Mouse (Mus musculus): Measurements from ENCODE around the gene Wnk4.

Gene Wnk4

DNA sequence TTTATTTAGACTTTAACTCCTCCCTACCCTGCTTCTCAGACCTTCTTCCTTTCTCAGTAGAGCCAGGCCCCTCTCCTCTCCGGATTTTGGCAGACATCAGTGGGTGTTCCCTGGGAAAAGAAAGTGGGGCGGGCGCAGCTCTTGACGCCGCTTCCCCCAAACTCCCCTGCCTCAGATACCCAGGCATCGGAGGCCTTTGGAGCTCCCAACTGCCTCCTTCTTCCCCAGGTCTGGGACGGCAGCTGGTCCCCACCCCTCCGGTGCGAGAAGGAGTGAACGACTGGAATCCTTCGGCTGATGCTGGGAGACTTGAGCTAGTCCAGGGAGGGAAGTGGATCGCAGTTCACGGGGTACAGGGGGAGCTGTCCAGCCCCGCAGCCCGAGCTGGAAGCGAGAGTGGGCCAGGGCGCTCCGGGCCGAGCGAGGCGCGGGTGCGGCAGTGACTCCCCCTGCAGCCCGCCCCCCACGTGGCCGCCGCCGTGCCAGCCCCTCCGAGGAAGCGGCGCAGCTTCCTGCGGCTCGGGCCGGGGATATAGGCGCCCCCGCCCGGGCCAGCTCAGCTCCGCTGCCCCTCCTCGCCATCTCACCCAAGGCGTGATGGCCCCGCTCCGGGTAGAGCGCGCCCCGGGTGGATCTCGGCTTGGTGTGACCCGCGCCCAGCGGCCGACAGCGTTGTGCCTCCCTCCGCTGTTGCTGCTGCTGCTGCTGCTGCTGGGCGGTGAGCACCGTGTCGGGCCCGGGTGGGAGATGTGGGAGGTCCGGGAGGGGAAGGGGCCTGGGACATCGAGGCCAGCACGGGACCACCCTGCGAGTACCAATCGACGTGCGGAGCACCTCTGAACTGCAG, 14.3 kb upstream of the Wnk4 start, which contains the start of gene Ramp2:
Gene Ramp2 (plus strand): TSS at position 174 of the 847 bp plus-strand sequence.
- DNase-seq: peak; percentile 69

DNA sequence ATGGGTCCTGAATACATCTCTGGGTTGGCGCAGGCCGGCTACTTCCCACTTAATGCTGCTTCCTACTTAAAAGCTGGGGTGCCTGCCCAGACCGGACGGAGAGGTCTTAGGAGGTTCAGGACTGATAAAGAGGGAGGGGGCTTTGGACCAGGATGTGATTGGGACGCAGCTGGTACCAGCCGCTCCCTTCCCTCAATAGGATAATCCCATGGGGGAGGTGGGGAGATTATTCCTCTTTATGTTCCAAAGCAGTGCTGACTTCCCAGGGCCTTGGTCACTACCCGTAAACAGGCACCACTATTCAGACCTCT, 13.7 kb upstream of the Wnk4 start:
- no peak for DNase-seq

DNA sequence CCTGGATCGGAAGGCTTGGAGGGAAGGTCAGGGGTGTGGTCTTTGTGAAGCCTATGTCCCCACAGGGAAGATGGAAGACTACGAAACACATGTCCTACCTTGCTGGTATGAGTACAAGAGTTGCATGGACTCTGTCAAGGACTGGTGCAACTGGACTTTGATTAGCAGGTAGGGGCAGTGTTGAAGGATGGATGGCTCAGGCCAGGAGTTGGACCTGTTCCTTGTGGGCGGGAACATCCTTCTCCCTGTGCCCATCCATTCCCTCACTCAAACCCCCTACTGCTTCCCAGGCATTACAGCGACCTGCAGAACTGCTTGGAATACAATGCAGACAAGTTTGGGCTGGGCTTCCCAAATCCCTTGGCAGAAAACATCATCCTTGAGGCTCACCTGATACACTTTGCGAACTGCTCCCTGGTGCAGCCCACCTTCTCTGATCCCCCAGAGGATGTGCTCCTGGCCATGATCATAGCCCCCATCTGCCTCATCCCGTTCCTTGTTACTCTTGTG, 12.8 kb upstream of the Wnk4 start:
- no peak for DNase-seq

DNA sequence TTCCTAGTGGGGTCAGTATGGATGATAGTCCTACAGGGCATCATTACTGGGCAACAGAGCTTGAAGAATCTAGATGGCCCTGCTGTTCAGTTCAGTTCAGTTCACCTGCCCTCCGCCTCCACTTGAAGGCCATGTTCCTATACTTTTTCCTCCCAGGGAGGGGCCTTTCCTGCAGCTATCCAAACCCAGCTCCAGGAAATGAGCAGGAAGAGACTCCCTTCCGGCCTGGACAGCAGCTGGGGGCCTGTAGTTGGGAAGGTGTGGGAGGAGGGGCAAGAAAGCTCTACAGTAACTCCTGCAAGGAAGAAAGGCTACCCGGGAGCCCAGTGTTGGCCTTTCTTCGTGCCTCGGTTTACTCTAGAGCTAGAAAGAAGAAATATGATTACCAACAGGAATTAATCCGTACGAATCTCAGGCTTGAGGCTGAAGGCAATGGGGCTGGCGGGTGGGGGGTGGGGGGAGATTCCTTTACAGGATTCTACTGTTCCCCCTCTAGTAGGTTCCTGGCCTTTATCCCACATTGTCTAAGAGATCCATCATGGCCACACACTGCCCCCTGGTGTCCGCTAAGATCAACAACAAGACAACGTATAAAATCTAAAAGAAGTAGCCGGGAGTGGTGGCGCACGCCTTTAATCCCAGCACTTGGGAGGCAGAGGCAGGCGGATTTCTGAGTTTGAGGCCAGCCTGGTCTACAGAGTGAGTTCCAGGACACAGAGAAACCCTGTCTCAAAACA, 11.9 kb upstream of the Wnk4 start:
- peak; percentile 77 for DNase-seq

DNA sequence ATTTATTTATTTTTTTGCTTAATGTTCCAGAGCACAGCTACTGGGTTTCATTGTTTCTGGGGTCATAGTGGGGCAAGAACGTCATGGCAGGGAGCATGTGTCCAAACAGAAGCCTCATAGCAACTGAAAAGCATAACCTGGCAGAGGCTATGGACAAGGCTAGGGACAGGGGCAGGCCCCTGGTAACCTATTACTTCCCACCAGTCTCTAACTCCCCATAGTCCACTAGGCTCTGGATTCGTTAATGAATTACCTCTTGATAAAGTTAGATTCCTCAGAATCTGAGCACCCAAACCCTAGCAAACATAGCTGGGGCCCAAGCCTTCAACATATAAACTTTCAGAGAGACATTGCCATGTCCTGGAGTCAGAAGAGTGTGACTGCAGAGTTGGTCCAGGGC, 9.3 kb upstream of the Wnk4 start:
- no peak for DNase-seq

DNA sequence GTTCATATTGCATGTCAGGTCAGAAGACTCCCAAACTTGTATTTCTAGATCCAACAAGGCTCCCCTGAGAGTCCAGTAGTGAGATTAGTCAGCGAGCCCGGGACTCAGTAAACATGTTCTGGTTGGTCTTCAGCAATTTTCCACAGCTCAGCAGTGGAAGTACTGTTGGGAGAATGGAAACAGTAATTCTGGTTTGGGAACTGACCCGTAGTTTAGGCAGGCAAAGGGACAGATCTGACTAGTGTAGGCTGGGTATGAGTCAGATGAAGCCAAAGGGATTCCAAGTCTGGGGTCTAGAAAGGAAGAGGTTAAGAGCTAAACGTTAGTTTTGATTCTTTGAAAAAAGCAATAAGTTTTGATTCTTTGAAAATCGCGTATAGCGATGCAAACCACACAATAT, 7.4 kb upstream of the Wnk4 start:
- DNase-seq: no peak

DNA sequence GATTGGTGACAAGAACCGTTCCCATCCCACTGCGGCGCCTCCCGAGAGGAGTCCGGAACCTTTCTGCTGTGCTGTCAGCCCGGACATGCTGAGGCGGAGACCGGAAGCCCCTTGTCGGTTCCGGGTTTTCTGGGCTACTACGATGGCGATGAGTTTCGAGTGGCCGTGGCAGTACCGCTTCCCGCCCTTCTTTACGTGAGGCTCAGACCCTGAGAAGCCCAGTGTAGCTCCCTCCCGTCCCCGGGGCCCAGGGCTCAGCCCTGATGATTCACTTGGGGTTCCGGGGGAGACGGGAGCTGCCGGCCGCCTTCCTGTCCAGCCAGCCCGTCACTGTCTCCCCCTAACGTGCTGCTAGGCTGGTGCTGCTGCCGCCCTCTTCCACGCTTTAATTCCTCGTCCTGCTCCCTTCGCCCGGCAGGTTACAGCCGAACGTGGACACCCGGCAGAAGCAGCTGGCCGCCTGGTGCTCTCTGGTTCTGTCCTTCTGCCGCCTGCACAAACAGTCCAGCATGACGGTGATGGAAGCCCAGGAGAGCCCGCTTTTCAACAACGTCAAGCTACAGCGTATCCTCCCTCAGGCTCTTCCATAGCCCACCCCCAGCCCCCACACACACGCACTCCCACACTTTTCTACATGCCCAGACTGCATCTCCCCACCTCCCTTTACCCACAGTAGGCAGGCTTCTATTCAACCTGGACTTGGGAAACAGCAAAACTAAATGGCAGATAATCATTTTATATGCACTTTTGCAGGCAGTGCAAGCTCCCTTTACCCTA, 6.6 kb upstream of the Wnk4 start, which contains the start of gene Vps25:
Gene Vps25 (plus strand): TSS at position 95 of the 777 bp plus-strand sequence.
- peak; percentile 87 for DNase-seq

DNA sequence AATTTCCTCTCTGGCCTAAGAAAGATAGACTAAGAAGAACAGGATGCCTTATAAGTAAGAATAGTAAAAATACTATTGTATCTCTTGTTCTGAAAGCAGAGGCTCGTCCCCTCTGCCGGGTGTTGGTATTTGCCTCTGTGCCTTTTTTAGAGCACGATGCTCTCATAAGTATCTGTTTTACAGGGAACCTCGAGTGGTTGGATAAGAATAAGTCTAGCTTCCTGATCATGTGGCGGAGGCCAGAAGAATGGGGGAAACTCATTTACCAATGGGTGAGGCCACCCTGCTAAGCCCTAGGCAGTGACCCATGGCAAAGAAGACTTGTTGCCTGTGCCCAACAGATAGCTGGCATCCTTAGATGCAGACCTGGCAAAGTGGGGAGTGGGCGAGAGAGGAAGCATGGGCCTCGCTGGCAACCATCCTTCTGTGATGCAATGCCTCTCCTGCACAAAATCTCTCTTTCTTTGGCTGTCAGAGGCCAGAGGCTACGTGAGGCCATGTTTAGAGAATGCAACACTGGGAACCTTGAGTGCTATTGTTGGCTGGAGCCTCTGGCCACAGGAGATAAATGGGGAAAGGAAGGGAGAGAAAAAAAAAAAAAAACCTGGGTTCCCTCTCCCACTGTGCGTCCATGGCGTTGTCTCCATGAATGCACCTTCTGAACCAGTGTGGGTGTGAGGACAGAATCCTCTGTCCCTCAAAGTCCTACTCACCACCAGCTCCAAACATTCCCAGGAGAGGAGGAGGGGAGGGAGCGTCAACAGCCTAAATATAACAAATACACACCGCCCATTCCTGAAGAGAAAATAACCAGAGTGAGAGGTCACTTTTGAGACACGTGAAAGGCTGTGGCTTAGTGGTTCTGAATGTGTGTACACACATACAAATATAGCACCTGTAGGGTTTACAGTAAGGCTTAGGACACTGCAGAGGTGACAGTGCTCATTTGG, 4.3 kb upstream of the Wnk4 start:
- DNase-seq: no peak

DNA sequence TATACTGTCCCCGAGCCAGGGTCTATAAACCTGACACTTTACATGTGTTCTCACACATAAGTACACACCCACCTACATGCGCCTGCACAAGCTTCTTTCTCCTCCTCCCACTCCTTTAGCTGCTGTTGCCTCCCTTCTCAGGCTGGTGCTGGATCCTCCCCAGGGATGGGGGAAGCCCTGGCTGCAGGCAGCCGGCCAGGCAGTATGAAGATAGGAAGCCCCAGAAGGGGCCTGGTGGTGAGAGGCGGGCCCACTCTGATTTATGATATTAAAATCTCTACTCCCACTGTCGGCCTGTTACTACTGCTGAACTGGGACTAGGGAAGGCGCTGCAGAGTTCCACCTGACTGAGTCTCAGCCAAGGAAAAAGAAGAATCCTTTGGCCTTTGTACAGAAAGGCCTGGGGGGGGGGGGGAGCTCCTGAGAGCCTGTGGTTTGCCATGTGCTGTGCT, 1.1 kb upstream of the Wnk4 start:
- DNase-seq: no peak

DNA sequence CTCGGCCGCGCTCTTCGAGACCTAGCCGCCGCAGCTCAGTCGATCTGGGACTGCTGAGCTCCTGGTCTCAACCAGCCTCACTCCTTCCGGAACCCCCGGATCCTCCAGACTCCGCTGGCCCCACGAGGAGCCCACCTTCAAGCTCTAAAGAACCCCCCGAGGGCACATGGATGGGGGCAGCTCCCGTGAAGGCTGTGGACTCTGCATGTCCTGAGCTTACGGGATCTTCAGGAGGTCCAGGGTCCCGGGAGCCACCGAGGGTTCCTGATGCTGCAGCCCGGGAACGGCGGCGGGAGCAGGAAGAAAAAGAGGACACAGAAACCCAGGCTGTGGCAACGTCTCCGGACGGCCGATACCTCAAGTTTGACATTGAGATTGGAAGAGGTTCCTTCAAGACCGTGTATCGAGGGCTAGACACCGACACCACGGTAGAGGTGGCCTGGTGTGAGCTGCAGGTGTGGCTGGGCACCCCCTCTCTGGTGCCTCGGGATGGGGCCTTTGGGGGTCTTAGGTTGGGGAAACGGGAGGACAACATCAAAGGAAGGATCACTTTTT, 536 bp downstream of the Wnk4 start:
- DNase-seq: no peak

DNA sequence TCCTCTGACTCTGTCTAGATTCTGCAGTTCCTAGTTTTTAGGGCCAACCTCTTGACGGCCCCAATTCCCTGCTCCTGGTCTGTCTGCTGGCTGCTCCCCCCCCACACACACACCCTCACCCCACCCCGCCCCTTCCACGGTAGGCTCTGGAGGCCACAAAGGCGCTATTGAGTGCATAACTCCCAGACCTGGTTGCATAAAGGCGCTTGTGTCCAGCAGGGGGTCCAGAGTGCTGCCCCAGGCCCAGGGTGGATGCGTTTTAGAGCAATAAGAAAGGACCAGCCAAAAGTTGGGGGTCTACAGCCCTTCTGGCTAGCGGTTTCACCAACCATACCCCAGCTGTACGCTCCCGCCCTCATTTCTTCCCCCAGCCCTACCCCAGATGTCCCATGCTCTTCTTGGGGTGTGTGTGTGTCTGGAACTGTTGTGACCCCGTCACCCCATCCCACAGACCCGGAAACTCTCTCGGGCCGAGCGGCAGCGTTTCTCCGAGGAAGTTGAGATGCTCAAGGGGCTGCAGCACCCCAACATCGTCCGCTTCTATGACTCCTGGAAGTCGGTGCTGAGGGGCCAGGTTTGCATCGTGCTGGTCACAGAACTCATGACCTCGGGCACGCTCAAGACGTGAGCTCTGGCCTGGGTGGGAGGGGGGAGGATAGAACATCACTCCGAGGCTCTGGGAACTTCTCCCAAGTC, 2.1 kb downstream of the Wnk4 start:
- DNase-seq: no peak

DNA sequence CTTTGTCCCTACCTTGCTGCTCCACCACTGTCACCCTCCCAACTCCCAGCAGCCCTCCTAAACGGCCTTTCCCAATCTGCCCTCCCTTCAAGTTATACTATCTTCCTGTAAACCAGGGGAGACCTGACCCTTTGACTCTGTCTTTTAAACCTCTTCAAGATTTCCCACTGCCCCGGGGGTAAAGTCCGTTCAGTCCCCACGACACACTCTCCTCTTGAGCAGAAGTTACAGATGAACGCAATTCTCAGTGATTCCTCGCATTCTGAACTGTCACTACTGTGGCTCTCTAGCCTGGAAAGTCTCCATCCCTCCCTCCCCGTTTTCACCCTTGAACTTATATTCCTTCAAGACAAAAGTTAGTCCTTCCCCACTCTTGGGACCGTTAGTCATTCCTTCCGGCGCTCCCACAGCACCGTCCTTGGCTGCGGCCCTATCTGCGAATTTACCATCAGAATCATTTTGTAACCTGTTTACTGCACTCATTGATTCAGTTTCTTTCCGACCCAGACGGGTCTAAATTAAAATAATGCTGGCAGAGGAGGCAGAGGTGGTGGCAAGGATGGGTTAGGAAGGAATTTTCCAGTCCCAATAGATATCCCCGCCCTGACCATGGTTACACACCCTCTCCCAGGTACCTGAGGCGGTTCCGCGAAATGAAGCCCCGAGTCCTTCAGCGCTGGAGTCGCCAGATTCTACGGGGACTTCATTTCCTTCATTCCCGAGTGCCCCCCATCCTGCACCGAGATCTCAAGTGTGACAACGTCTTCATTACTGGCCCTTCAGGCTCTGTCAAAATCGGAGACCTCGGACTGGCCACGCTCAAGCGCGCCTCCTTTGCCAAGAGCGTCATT, 3.0 kb downstream of the Wnk4 start:
- DNase-seq: no peak

DNA sequence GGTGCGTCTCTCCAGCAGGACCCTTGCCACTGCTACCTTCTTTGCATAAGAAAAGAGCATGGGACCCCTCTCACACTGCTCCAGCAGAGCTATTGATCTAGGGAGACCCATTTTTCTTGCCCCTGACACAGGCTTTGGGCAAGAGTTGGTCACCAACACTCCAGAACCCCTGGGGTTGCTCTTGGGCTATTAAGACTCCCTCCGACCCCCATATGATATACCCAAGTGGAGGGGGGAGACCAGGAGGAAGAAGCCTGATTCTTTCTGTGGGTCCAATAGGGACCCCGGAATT, 3.6 kb downstream of the Wnk4 start:
- no peak for DNase-seq

DNA sequence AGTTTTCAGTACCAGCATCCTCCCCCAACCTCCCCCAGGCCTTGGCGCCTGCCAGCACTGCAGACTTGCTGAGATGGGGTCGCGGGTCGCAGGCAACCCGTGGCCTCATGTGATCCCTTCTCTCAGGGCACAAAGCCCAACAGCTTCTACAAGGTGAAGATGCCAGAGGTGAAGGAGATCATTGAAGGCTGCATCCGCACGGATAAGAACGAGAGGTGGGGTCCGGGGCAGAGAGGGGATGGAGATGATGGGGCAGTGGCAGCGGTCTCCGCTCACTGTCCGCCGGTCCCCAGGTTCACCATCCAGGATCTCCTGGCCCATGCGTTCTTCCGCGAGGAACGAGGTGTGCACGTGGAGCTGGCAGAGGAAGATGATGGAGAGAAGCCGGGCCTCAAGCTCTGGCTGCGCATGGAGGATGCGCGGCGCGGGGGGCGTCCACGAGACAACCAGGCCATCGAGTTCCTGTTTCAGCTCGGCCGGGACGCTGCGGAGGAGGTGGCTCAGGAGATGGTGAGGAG, 4.6 kb downstream of the Wnk4 start:
- DNase-seq: no peak

DNA sequence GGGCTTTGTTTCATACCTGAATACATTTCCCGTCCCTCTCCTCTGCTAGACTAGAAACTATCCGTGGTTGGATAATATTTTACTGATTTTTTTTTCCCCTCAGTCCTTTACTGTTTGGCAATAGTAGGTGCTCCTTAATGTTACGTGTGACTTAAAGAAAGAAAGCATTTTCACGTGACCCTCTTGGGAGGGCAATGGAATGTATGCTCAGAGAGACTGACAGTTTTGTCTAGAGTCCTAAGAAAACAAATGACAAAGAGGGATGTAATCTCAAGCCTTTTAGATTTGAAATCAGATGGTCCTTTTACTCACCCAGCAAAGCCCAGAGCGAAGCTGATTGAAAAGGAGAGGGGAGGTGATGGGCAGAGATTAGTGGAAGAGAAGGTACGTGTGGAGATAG, 5.5 kb downstream of the Wnk4 start:
- DNase-seq: no peak

DNA sequence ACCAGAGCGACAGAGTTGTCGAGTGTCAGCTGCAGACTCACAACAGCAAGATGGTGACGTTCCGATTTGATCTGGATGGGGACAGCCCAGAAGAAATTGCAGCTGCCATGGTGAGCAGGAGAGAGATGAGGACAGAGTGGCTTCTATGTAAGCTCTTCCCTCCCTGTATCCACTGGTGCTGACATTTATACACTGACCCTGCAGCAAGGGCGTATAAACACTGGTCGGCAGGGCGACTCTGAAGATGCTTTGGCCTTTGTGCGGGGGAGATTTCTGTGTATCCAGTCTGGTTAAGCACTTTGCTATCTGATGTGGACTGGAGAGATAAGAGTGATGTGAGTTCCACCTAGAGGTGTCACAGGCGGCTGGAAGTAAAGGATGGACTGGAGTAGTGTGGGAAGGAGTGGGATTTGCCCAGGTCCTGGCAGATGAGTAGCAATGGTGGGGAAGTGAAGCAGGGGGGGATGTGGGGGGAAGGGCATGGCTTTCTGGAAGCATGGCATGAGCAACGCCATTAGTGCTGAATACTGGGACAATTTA, 9.3 kb downstream of the Wnk4 start:
- DNase-seq: no peak

DNA sequence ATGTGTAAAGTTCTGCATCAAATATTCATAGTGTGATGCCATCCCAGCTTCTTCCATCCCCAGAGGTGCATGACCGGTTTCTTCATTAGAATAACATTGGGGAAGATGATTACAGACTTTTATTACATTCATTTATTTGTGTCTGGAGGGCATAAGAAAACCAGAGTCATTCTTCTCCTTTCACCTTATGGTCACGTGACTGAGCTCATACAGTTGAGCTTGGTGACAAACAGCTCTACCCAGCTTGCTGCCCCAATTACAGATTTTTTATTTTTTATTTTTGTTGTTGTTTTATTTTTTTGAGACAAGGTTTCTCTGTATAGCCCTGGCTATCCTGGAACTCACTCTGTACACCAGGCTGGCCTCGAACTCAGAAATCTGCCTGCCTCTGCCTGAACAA, 12.1 kb downstream of the Wnk4 start:
- no peak for DNase-seq

DNA sequence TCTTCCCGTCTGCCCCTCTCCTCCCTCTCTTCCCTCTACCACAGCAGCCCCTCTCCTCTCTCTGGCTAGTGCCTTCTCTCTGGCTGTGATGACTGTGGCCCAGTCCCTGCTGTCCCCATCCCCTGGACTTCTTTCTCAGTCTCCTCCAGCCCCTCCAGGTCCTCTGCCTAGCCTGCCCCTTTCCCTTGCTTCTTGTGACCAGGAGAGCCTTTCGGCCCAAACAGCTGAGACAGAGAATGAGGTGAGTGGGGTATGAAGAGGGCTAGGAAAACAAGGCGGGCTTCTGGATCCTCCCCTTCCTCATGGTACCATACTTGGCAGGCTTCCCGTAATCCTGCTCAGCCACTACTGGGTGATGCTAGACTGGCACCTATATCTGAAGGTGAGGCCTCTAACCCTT, 14.9 kb downstream of the Wnk4 start:
- no peak for DNase-seq

DNA sequence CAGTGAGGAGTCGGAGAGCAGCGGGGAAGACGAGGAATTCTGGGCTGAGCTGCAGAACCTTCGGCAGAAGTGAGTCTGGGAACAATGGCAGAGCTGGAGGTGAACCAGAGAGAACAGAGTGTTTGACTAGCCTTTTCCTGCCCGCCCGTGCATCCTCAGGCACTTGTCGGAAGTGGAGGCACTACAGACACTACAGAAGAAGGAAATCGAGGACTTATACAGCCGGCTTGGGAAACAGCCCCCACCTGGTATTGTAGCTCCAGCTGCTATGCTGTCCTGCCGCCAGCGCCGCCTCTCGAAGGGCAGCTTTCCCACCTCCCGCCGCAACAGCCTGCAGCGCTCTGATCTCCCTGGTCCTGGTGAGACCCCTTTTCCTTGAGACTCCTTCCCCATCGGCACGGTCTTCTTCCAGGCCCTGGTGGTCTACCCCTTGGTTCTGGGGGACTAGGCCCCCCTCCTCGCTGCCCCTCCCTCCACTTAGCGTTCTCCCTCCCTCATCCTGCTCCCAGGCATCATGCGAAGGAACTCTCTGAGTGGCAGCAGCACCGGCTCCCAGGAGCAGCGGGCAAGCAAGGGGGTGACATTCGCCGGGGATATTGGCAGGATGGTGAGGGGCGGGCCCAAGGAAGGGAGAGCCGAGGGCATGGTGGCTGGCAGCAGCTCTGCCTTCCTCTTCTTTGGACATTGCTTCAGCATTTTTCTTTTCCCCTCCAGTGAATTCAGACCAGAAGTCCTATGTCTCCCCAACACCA, 16.1 kb downstream of the Wnk4 start:
- no peak for DNase-seq
